Mouse (Mus musculus) frontal cortex, postnatal 36 days (tissue): ENCODE data around the gene Vezf1.

Source experiments
- DNase-seq, 2 experiments: peaks; one replicate each; pipeline ENCODE4 v3.0.0; 2022; ENCODE audit warnings: low spot score in 2 of 2

The Vezf1 gene

GRCm38 (mm10) chr11:88053821-88054220 lies 14.3 kb upstream of the Vezf1 start:
- DNase-seq: no peak

- peak in 1 of 2 experiments; percentile 49 for DNase-seq
Measured at GRCm38 (mm10) chr11:88054589-88054988, 13.5 kb upstream of the Vezf1 start.

- no peak for DNase-seq
Measured at GRCm38 (mm10) chr11:88055777-88056176, 12.3 kb upstream of the Vezf1 start.

- no peak for DNase-seq
Measured at GRCm38 (mm10) chr11:88057788-88058187, 10.3 kb upstream of the Vezf1 start.

GRCm38 (mm10) chr11:88059141-88059540 lies 8.9 kb upstream of the Vezf1 start:
- no peak for DNase-seq

GRCm38 (mm10) chr11:88061892-88062625 lies 6.0 kb upstream of the Vezf1 start:
- DNase-seq: no peak

GRCm38 (mm10) chr11:88065732-88066131 lies 2.3 kb upstream of the Vezf1 start:
- DNase-seq: no peak

GRCm38 (mm10) chr11:88067191-88067585 lies 891 bp upstream of the Vezf1 start:
- peak in 1 of 2 experiments; percentile 38 for DNase-seq

GRCm38 (mm10) chr11:88068411-88069245 lies 549 bp downstream of the Vezf1 start:
- DNase-seq: peak; percentile 28 to 33

- DNase-seq: no peak
Measured at GRCm38 (mm10) chr11:88069246-88069570, 1.1 kb downstream of the Vezf1 start.

- DNase-seq: no peak
Measured at GRCm38 (mm10) chr11:88070392-88070791, 2.3 kb downstream of the Vezf1 start.

GRCm38 (mm10) chr11:88071113-88071512 lies 3.0 kb downstream of the Vezf1 start:
- no peak for DNase-seq

GRCm38 (mm10) chr11:88073343-88073875 lies 5.3 kb downstream of the Vezf1 start:
- DNase-seq: no peak

GRCm38 (mm10) chr11:88075701-88076100 lies 7.6 kb downstream of the Vezf1 start:
- no peak for DNase-seq

- DNase-seq: no peak
Measured at GRCm38 (mm10) chr11:88076394-88076793, 8.3 kb downstream of the Vezf1 start.

GRCm38 (mm10) chr11:88083699-88084098 lies 15.6 kb downstream of the Vezf1 start:
- no peak for DNase-seq

- DNase-seq: peak; percentile 84 to 88
Measured at GRCm38 (mm10) chr11:88086737-88087627, 18.9 kb downstream of the Vezf1 start.

GRCm38 (mm10) chr11:88089150-88089549 lies 21.1 kb downstream of the Vezf1 start:
- DNase-seq: no peak

- DNase-seq: no peak
Measured at GRCm38 (mm10) chr11:88090293-88090692, 22.2 kb downstream of the Vezf1 start.

- DNase-seq: no peak
Measured at GRCm38 (mm10) chr11:88091949-88092348, 23.9 kb downstream of the Vezf1 start.

- no peak for DNase-seq
Measured at GRCm38 (mm10) chr11:88097173-88097572, 29.1 kb downstream of the Vezf1 start.
